Mouse (Mus musculus) layer of hippocampus, adult 9-10 months (tissue): ENCODE measurements around the gene Gm14548.
"Not testable (repeated sequence)": the region's sequence is repeated elsewhere in the genome, so short reads cannot be mapped to it uniquely, and the experiment has no call there.

Experiments used
- DNase-seq: peaks from one replicate; pipeline ENCODE4 v3.0.0; 2022; ENCODE audit warnings: low spot score

Gm14548 gene

GRCm38 (mm10) chr7:3898036-3898590, at the start of gene Gm14548:
Gm14548 (minus strand) TSS chr7:3898120.
- DNase-seq = not testable (repeated sequence)

- DNase-seq = no peak
These were observed 48.2 kb upstream of the Gm14548 start for GRCm38 (mm10) chr7:3946117-3946516.

GRCm38 (mm10) chr7:3940915-3941314, 43.0 kb upstream of the Gm14548 start:
- DNase-seq = peak; percentile 6

GRCm38 (mm10) chr7:3939866-3940525, 42.1 kb upstream of the Gm14548 start:
- DNase-seq = no peak

- not testable (repeated sequence) for DNase-seq
These were observed 37.6 kb upstream of the Gm14548 start for GRCm38 (mm10) chr7:3935473-3935872.

GRCm38 (mm10) chr7:3915387-3915786, 17.5 kb upstream of the Gm14548 start, which contains the start of gene Lilra6:
Lilra6 (minus strand) TSS chr7:3915503.
- DNase-seq = not testable (repeated sequence)

GRCm38 (mm10) chr7:3903704-3904103, 5.8 kb upstream of the Gm14548 start:
- no peak for DNase-seq

GRCm38 (mm10) chr7:3875032-3875431, 22.9 kb downstream of the Gm14548 start:
- DNase-seq = not testable (repeated sequence)

- not testable (repeated sequence) for DNase-seq
These were observed 53.0 kb downstream of the Gm14548 start, which contains the start of gene Pira2 for GRCm38 (mm10) chr7:3844951-3845350. Pira2 (minus strand) TSS chr7:3845051.

GRCm38 (mm10) chr7:3837854-3838253, 60.1 kb downstream of the Gm14548 start:
- DNase-seq = not testable (repeated sequence)
